Mouse (Mus musculus): ENCODE data around the gene Zswim1.
"Not testable (repeated sequence)": the region's sequence is repeated elsewhere in the genome, so short reads cannot be mapped to it uniquely, and the experiment has no call there.

Gene Zswim1

DNA sequence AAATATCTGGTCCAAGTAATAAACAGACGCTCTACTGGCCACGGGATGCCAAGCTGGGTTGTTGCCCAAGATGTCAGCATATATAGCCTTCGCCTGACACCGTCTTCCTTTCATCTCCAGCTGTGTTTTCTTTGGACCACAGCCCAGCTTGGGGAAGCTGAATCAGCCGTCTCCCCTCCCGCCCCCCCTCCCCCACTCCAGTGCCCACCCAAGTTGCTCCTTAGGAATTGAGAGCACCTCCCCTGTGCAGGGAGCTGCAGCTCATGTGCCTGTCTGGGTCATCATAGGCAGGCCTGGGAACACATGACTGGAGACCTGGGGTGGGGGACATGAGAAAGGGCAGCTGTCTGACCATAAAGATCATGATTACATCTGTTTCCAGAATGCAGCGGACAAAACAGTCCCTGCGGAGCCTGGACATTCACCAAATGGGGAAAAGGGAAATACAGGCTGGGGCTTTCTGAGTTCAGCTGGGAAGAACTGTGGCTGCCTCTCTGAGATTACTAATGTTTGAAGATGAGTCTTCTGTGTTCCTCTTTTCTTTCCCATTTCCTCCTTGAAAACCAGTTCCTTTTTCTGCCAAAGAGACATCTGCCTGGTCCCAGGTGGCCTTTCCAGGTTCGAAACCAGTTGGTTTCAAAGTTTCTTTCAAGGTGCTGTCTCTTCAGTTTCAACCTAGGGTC, 39.8 kb downstream of the Zswim1 start:
- DNase-seq (ENCODE audit: extremely low read depth, low read depth, low spot score), result no peak

DNA sequence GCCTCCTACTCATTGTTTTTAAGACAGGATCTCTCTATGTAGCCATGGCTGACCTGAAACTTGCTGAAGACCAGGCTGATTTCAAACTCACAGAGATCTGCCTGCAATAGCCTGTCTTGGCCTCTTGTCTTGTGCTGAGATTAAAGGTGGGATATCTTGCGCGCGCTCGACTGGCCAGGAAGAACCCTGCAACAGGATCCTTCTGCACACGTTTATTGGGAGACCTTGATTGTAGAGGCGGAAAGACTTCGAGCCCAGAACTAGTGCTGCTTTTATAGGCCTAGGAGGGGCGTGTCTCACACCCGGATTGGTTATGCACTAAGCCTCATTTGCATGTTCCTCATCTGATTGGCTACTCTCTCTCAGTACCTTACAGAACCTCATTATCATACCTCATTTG, 40.9 kb downstream of the Zswim1 start:
- DNase-seq (ENCODE audit: extremely low read depth, low read depth, low spot score), result not testable (repeated sequence)

DNA sequence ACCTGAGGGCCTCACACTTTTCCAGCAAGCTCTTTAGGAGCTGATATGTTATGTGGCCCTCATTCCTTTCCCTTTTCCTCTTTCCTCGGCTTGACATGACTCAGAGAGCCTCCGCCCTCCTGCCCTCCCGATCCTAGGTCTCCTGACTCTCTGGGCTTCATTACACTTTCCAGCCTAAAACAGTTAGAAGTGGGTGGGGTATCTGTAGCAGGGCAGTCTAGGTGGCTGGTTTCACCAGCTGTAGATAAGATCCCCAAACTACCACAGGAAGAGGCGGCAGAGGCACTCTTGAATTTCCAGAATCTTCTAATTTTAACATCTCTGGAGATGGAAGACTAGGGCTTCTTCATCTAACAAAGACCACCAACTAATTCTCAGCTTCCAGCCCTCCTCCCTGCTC, 42.1 kb downstream of the Zswim1 start:
- no peak for DNase-seq (ENCODE audit: extremely low read depth, low read depth, low spot score)

DNA sequence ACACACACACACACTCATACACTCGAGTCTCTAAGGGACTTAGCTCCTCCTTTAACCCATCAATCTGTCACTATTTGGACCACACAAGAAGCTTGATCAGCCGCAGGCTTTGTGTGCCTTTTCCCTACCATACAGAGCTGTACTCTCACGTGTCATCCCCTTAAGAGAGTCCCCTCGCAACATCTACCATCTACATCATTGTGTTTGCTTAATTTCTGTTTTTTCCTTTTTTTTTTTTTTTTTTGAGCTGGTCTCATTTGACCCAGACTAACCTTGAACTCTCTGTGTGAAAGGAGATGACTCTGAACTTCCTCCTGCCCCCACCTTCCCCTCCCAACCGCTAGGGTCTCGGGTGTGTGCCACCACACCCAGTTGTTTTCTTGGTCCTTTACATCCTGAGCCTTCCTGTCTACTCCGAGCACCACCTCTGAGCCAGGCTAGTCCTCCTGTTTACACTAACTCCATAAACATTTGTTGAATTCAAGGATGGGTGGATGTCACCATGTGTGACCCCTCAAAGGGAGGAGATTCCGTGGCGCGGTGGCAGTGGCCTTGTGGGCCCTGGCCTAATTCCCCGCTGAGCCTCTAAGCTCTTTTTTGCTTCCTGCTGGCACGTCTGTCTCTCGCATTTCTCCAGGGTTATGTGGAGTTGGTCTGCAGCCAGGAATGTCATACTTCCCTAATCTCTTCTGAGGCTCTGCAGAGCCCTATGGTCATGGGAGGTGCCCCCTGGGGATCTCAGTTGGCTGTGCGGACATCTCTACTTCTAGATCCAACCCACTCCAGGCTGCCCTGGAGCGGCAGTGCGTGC, 44.5 kb downstream of the Zswim1 start:
- no peak for DNase-seq (ENCODE audit: extremely low read depth, low read depth, low spot score)

DNA sequence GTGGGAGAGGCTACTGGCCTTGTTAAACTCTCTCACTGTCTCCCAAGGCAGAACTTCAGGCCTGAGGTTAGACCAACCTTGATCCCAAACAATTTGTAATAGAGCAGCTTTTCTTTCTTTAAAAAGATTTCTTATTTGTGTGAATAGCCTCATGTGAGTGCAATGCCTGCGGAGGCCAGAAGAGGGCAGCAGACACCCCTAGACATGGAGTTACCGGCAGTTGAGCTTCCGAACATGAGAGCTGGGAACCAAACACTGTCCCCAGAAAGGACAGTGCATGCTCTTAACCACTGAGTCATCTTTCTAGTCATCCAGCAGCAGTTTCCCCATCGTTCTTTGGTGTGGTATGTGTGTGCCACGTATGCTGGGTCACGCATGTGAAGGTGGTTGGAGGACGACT, 45.1 kb downstream of the Zswim1 start:
- no peak for DNase-seq (ENCODE audit: extremely low read depth, low read depth, low spot score)

DNA sequence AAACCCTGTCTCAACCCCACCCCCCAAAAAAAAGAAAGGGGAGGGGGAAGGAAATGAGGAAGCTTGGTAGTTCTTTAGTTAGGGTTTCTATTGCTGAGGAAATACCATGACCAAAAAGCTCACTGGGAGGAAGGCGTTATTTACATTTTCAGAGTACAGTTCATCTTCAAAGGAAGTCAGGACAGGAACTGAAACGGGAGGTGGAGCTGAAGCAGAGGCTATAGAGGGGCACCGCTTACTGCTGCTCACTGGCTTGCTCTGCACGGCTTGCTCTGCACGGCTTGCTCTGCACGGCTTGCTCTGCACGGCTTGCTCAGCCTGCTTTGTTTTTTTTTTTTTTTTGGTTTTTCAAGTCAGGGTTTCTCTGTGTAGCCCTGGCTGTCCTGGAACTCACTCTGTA, 46.0 kb downstream of the Zswim1 start:
- no peak for DNase-seq (ENCODE audit: extremely low read depth, low read depth, low spot score)

DNA sequence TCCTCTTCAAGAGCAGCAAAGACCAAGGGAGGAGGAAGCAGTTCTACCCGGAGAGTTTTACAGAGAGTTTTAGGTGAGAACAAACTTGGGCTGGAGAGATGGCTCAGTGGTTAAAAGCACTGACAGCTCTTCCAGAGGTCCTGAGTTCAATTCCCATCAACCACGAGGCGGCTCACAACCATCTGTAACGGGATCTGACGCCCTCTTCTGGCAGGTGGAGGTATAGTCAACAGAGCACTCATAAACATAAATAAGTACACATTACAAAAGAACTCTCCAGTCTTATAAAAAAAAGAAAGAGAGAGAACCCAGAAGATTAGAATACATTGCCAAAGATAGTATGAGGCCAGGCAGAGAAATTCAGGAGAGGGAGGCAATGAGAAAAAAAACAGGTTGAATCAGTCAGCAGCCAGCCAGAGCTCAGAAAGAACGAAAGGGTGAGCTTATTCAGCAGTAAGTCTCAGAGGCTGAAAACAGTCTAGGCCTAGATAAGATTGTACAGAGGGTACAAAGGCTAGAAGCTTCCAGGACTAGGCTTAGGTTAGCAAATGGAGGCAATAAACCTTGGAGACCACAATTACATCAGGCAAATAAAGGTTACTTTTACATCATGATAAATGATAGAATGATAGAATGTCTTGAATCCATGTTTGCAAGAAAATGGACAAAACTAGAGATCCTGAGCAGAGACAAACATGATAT, 49.3 kb downstream of the Zswim1 start:
- DNase-seq (ENCODE audit: extremely low read depth, low read depth, low spot score), result no peak

DNA sequence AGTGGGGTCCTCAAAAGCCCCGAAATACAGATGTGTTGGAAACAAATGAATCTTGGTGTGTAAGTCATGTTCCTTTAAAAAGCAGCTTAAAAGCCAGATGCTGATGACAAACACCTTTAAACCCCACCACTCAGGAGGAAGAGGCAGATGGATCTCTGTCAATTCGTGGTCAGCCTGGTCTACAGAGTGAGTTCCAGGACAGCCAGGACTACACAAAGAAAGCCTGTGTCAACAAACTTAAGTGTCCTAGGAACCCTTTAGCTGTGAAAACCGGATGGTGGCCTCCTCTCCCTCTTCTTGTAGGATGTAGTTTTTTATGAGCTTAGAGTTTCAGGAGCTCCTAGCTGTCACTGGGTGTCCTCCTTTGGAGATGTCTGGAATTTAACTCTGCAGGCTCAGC, 51.1 kb downstream of the Zswim1 start:
- DNase-seq (ENCODE audit: extremely low read depth, low read depth, low spot score), result no peak

DNA sequence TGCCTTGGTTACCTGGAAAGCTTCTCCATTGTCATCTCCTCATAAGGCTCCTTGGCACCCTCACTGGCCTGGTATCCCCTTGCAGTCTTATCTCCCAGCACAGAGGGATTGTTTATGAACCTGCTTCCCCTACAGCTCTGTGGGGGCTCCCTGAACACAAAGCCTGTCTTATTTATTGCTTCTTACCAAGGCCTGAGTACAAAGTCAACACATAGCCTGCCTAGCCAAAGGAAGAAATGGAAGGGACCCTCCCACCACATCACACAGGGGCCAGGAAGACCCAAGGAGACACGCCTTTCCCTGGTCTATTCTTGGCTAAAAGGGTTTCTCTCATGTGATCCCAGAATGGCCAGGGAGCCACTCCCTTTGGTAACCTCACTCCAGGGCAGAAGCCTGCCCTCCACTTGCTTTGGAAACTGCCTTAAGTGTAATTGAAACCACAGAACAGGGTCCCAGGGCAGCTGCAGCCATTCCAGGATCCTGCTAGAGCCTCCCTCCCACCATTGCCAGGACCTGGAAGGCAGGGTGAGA, 51.8 kb downstream of the Zswim1 start:
- no peak for DNase-seq (ENCODE audit: extremely low read depth, low read depth, low spot score)

DNA sequence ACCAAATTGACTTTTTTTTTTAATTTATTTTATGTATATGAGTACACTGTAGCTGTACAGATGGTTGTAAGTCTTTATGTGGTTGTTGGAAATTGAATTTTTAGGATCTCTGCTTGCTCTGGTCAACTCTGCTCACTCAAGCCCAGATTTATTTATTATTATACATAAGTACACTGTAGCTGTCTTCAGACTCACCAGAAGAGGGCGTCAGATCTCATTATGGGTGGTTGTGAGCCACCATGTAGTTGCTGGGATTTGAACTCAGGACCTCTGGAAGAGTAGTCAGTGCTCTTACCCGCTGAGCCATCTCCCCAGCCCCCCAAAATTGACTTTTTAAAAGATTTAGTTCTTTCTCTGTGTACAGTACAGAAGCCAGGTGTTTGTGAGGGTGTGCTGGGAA, 53.2 kb downstream of the Zswim1 start:
- DNase-seq (ENCODE audit: extremely low read depth, low read depth, low spot score), result not testable (repeated sequence)
